Mouse (Mus musculus): ENCODE results near the gene Epsti1.

The Epsti1 gene

GRCm38 (mm10) chr14:78015540-78016321 lies 111.7 kb downstream of the Epsti1 start:
- DNase-seq (ENCODE audit: low spot score), result no peak

GRCm38 (mm10) chr14:78016398-78016797 lies 112.4 kb downstream of the Epsti1 start:
- DNase-seq (ENCODE audit: low spot score), result no peak

GRCm38 (mm10) chr14:78019935-78020334 lies 115.9 kb downstream of the Epsti1 start:
- DNase-seq (ENCODE audit: low spot score), result no peak

GRCm38 (mm10) chr14:78038876-78039275 lies 134.8 kb downstream of the Epsti1 start:
- no peak for DNase-seq (ENCODE audit: low spot score)

GRCm38 (mm10) chr14:78040643-78041042 lies 136.6 kb downstream of the Epsti1 start:
- no peak for DNase-seq (ENCODE audit: low spot score)

GRCm38 (mm10) chr14:78041886-78042526 lies 138.0 kb downstream of the Epsti1 start:
- DNase-seq (ENCODE audit: low spot score), result no peak

- no peak for DNase-seq (ENCODE audit: low spot score)
These were observed 139.0 kb downstream of the Epsti1 start for GRCm38 (mm10) chr14:78043079-78043478.

- DNase-seq (ENCODE audit: low spot score), result no peak
These were observed 144.2 kb downstream of the Epsti1 start for GRCm38 (mm10) chr14:78048258-78048657.

- no peak for DNase-seq (ENCODE audit: low spot score)
These were observed 144.6 kb downstream of the Epsti1 start for GRCm38 (mm10) chr14:78048674-78049073.

All from layer of hippocampus, adult 9-10 months (tissue).